Mouse (Mus musculus): ENCODE measurements at regions not wholly inside any gene's neighbourhood (a gene's known extent, or its start where the extent isn't known, plus 50 kb on each side); places are given as distances from the start of the nearest gene placed in this dataset.
"Not testable (repeated sequence)": the region's sequence is repeated elsewhere in the genome, so short reads cannot be mapped to it uniquely, and the experiment has no call there.

- Histone ChIP-seq H3K36me3 (no peaks in the 10 kb centered on the region), H3K4me2 (replicated peaks) (no peak overlapping the region), H3K27me3 (no peaks in the 10 kb centered on the region), H3K9me3 (replicated peaks) (no peaks in the 10 kb centered on the region), H3K4me3 (no peak overlapping the region), H3K27ac (no peak overlapping the region), H3K9ac (no peak overlapping the region), H3K4me1 (no peaks in the 10 kb centered on the region)
- 35% methylated on average over 14 of the region's 14 CpGs for WGBS
- no peak for ATAC-seq (ENCODE audit: low FRiP score)
These were observed 131.7 kb upstream of the Ube2e1 start for GRCm38 (mm10) chr14:18463230-18463873.

- WGBS: 79% methylated on average over 4 of the region's 4 CpGs
- no peaks in the 10 kb centered on the region for H3K4me1 ChIP-seq
- no peak for ATAC-seq (ENCODE audit: low FRiP score)
- H3K4me2 ChIP-seq (replicated peaks): no peak overlapping the region
- no peak overlapping the region for H3K4me3 ChIP-seq
- no peaks in the 10 kb centered on the region for H3K27me3 ChIP-seq
- H3K27ac ChIP-seq: no peak overlapping the region
- H3K36me3 ChIP-seq: no peaks in the 10 kb centered on the region
- no peak overlapping the region for H3K9ac ChIP-seq
- no peaks in the 10 kb centered on the region for H3K9me3 ChIP-seq (replicated peaks)
These were observed 130.7 kb upstream of the Ube2e1 start for GRCm38 (mm10) chr14:18462381-18462780.

- H3K27ac ChIP-seq: no peak overlapping the region
- no peak overlapping the region for H3K9ac ChIP-seq
- no peaks in the 10 kb centered on the region for H3K9me3 ChIP-seq (replicated peaks)
- H3K4me1 ChIP-seq: no peaks in the 10 kb centered on the region
- WGBS: 82% methylated on average over 1 of the region's 1 CpGs
- no peak for ATAC-seq (ENCODE audit: low FRiP score)
- H3K4me2 ChIP-seq (replicated peaks): no peak overlapping the region
- H3K4me3 ChIP-seq: no peak overlapping the region
- H3K36me3 ChIP-seq: no peaks in the 10 kb centered on the region
- no peaks in the 10 kb centered on the region for H3K27me3 ChIP-seq
These were observed 117.0 kb upstream of the Ube2e1 start for GRCm38 (mm10) chr14:18448666-18449065.

- Histone ChIP-seq H3K4me2 (replicated peaks) (no peak overlapping the region), H3K9me3 (replicated peaks) (no peaks in the 10 kb centered on the region), H3K36me3 (no peaks in the 10 kb centered on the region), H3K4me3 (no peak overlapping the region), H3K27ac (no peak overlapping the region), H3K4me1 (no peaks in the 10 kb centered on the region), H3K27me3 (no peaks in the 10 kb centered on the region), H3K9ac (no peak overlapping the region)
- WGBS: 95% methylated on average over 1 of the region's 1 CpGs
- no peak for ATAC-seq (ENCODE audit: low FRiP score)
These were observed 112.8 kb upstream of the Ube2e1 start for GRCm38 (mm10) chr14:18444492-18444891.

GRCm38 (mm10) chr14:18428968-18429367 lies 97.3 kb upstream of the Ube2e1 start:
- H3K27ac ChIP-seq; H3K9me3 ChIP-seq (replicated peaks); H3K4me2 ChIP-seq (replicated peaks); H3K4me3 ChIP-seq; H3K27me3 ChIP-seq; H3K9ac ChIP-seq; H3K36me3 ChIP-seq; ATAC-seq (ENCODE audit: low FRiP score); H3K4me1 ChIP-seq: not testable (repeated sequence)
- WGBS: 31% methylated on average over 4 of the region's 4 CpGs

GRCm38 (mm10) chr14:18425887-18426286 lies 94.2 kb upstream of the Ube2e1 start:
- Histone ChIP-seq H3K4me1 (no peaks in the 10 kb centered on the region), H3K27ac (no peak overlapping the region), H3K4me2 (replicated peaks) (no peak overlapping the region), H3K36me3 (no peaks in the 10 kb centered on the region), H3K4me3 (no peak overlapping the region), H3K9me3 (replicated peaks) (0 out of 2 replicates have a peak, but pooled peaks cover 6% of the 10 kb centered on the region), H3K27me3 (no peaks in the 10 kb centered on the region), H3K9ac (no peak overlapping the region)
- no peak for ATAC-seq (ENCODE audit: low FRiP score)

- Histone ChIP-seq H3K4me3 (no peak overlapping the region), H3K9me3 (replicated peaks) (no peaks in the 10 kb centered on the region), H3K4me2 (replicated peaks) (no peak overlapping the region), H3K4me1 (no peaks in the 10 kb centered on the region), H3K27me3 (no peaks in the 10 kb centered on the region), H3K27ac (no peak overlapping the region), H3K36me3 (no peaks in the 10 kb centered on the region), H3K9ac (no peak overlapping the region)
- ATAC-seq (ENCODE audit: low FRiP score): peak; percentile 32; the same call in 1 of the 2 replicates
- WGBS: 0% methylated on average over 2 of the region's 2 CpGs
These were observed 85.2 kb upstream of the Ube2e1 start for GRCm38 (mm10) chr14:18416839-18417238.

- H3K4me1 ChIP-seq: no peaks in the 10 kb centered on the region
- 77% methylated on average over 4 of the region's 4 CpGs for WGBS
- H3K4me3 ChIP-seq: no peak overlapping the region
These were observed 84.7 kb upstream of the Ube2e1 start for GRCm38 (mm10) chr14:18416319-18416718.

GRCm38 (mm10) chr14:18398953-18399352 lies 67.3 kb upstream of the Ube2e1 start:
- Histone ChIP-seq H3K36me3 (no peaks in the 10 kb centered on the region), H3K27me3 (no peaks in the 10 kb centered on the region), H3K4me1 (no peaks in the 10 kb centered on the region), H3K4me2 (replicated peaks) (no peak overlapping the region), H3K9me3 (replicated peaks) (no peaks in the 10 kb centered on the region), H3K9ac (no peak overlapping the region), H3K27ac (no peak overlapping the region), H3K4me3 (no peak overlapping the region)
- 95% methylated on average over 4 of the region's 4 CpGs for WGBS
- ATAC-seq (ENCODE audit: low FRiP score): no peak

More at GRCm38 (mm10) chr14:18416319-18416718, 84.7 kb upstream of the Ube2e1 start:
- Histone ChIP-seq H3K9ac (no peak overlapping the region), H3K27ac (no peak overlapping the region), H3K36me3 (no peaks in the 10 kb centered on the region), H3K4me2 (replicated peaks) (no peak overlapping the region), H3K9me3 (replicated peaks) (no peaks in the 10 kb centered on the region), H3K27me3 (no peaks in the 10 kb centered on the region)
- ATAC-seq (ENCODE audit: low FRiP score): no peak

- 90% methylated on average over 8 of the region's 8 CpGs for WGBS
- no peaks in the 10 kb centered on the region for H3K36me3 ChIP-seq
- no peak overlapping the region for H3K4me3 ChIP-seq
- H3K9me3 ChIP-seq (replicated peaks): no peaks in the 10 kb centered on the region
- H3K4me2 ChIP-seq (replicated peaks): no peak overlapping the region
- no peaks in the 10 kb centered on the region for H3K4me1 ChIP-seq
- no peak overlapping the region for H3K27ac ChIP-seq
- H3K9ac ChIP-seq: no peak overlapping the region
- ATAC-seq (ENCODE audit: low FRiP score): no peak
- no peaks in the 10 kb centered on the region for H3K27me3 ChIP-seq
These were observed 64.6 kb upstream of the Ube2e1 start for GRCm38 (mm10) chr14:18396206-18396764.

- H3K4me2 ChIP-seq (replicated peaks): no peak overlapping the region
- no peak overlapping the region for H3K27ac ChIP-seq
- H3K9me3 ChIP-seq (replicated peaks): no peaks in the 10 kb centered on the region
- no peaks in the 10 kb centered on the region for H3K27me3 ChIP-seq
- no peak overlapping the region for H3K9ac ChIP-seq
- H3K4me3 ChIP-seq: no peak overlapping the region
- no peak for ATAC-seq (ENCODE audit: low FRiP score)
- 96% methylated on average over 3 of the region's 3 CpGs for WGBS
- H3K36me3 ChIP-seq: no peaks in the 10 kb centered on the region
- no peaks in the 10 kb centered on the region for H3K4me1 ChIP-seq
These were observed 62.5 kb upstream of the Ube2e1 start for GRCm38 (mm10) chr14:18394071-18394745.

GRCm38 (mm10) chr14:18391824-18392486 lies 60.3 kb upstream of the Ube2e1 start:
- no peaks in the 10 kb centered on the region for H3K27me3 ChIP-seq
- no peak overlapping the region for H3K9ac ChIP-seq
- no peak overlapping the region for H3K27ac ChIP-seq
- no peaks in the 10 kb centered on the region for H3K36me3 ChIP-seq
- H3K4me1 ChIP-seq: no peaks in the 10 kb centered on the region
- ATAC-seq (ENCODE audit: low FRiP score): no peak
- no peak overlapping the region for H3K4me2 ChIP-seq (replicated peaks)
- WGBS: 87% methylated on average over 3 of the region's 3 CpGs
- H3K4me3 ChIP-seq: no peak overlapping the region
- no peaks in the 10 kb centered on the region for H3K9me3 ChIP-seq (replicated peaks)
